Mouse (Mus musculus): ENCODE measurements around the gene Rgl3. TPM values are rescaled to one million over a fixed set of nuclear protein-coding genes. Genes with fewer than 3 reads are reported as not detected.

The Rgl3 gene
- total and polyA plus RNA-seq, 2 experiments from 2014 or later = 1.1 to 2.8 TPM

- 82% methylated on average over 4 of the region's 4 CpGs for WGBS
These were observed 50.9 kb downstream of the Rgl3 start for GRCm38 (mm10) chr9:21938234-21938855.

GRCm38 (mm10) chr9:21937711-21938175, 51.5 kb downstream of the Rgl3 start:
- no peaks in the 10 kb centered on the region for H3K27me3 ChIP-seq (ENCODE audit: insufficient read depth, low read length)
- H3K36me3 ChIP-seq (ENCODE audit: insufficient read depth, low read length) = peaks cover 18% of the 10 kb centered on the region
- H3K9me3 ChIP-seq (ENCODE audit: low read length) = no peaks in the 10 kb centered on the region
- TF ChIP-seq CTCF (IDR thresholded peaks at IDR 0.05) = no peak
- H3K4me3 ChIP-seq (ENCODE audit: low read depth, low read length) = peak overlapping the region; percentile 75
- DNase-seq (ENCODE audit: low spot score) (peak; percentile 17), ATAC-seq (ENCODE audit: low FRiP score) (peak; percentile 20; the same call in 1 of the 2 replicates)
- 48% methylated on average over 4 of the region's 4 CpGs for WGBS
- peak overlapping the region; percentile 65 for H3K4me2 ChIP-seq (ENCODE audit: low read depth, low read length, poor library complexity, severe bottlenecking)
- H3K4me1 ChIP-seq (ENCODE audit: insufficient read depth, low read length) = peaks cover 6% of the 10 kb centered on the region; the same call in 1 of the 2 replicates
- peak overlapping the region; percentile 94 for H3K9ac ChIP-seq (replicated peaks; ENCODE audit: low read length, poor library complexity, severe bottlenecking)
- peak overlapping the region; percentile 87; the same call in 1 of the 2 replicates for H3K27ac ChIP-seq (ENCODE audit: low read depth, low read length)

More at GRCm38 (mm10) chr9:21938234-21938855, 50.9 kb downstream of the Rgl3 start:
- 0 out of 2 replicates have a peak overlapping the region, but pooled peaks have one; percentile 94 for H3K9ac ChIP-seq (replicated peaks; ENCODE audit: low read length, poor library complexity, severe bottlenecking)
- peaks cover 18% of the 10 kb centered on the region for H3K36me3 ChIP-seq (ENCODE audit: insufficient read depth, low read length)
- ATAC-seq (ENCODE audit: low FRiP score) = no peak
- 0 out of 2 replicates have a peak overlapping the region, but pooled peaks have one; percentile 87 for H3K27ac ChIP-seq (ENCODE audit: low read depth, low read length)
- peak overlapping the region; percentile 65 for H3K4me2 ChIP-seq (ENCODE audit: low read depth, low read length, poor library complexity, severe bottlenecking)
- DNase-seq (ENCODE audit: low spot score) = no peak
- no peaks in the 10 kb centered on the region for H3K27me3 ChIP-seq (ENCODE audit: insufficient read depth, low read length)
- no peaks in the 10 kb centered on the region for H3K9me3 ChIP-seq (ENCODE audit: low read length)
- H3K4me3 ChIP-seq (ENCODE audit: low read depth, low read length) = peak overlapping the region; percentile 75
- no peak for TF ChIP-seq CTCF (IDR thresholded peaks at IDR 0.05)
- H3K4me1 ChIP-seq (ENCODE audit: insufficient read depth, low read length) = peaks cover 6% of the 10 kb centered on the region; the same call in 1 of the 2 replicates

- Histone ChIP-seq H3K27ac (ENCODE audit: low read depth, low read length) (peak within 1 kb of the TSS; percentile 87), H3K4me3 (ENCODE audit: low read depth, low read length) (peak within 1 kb of the TSS; percentile 75), H3K4me1 (ENCODE audit: insufficient read depth, low read length) (peaks cover 6% of the 10 kb centered on the region; the same call in 1 of the 2 replicates), H3K27me3 (ENCODE audit: insufficient read depth, low read length) (no peaks in the 10 kb centered on the region), H3K9ac (replicated peaks; ENCODE audit: low read length, poor library complexity, severe bottlenecking) (peak within 1 kb of the TSS; percentile 94), H3K9me3 (ENCODE audit: low read length) (no peaks in the 10 kb centered on the region), H3K36me3 (ENCODE audit: insufficient read depth, low read length) (peaks cover 18% of the 10 kb centered on the region), H3K4me2 (ENCODE audit: low read depth, low read length, poor library complexity, severe bottlenecking) (peak within 1 kb of the TSS; percentile 65)
- TF ChIP-seq CTCF (IDR thresholded peaks at IDR 0.05) = peak; percentile 17; the same call in 1 of the 2 replicates
- peak; percentile 99 for DNase-seq (ENCODE audit: low spot score)
- ATAC-seq (ENCODE audit: low FRiP score) = peak; percentile 92
- WGBS = 2% methylated on average over 41 of the region's 43 CpGs
These were observed 52.3 kb downstream of the Rgl3 start, which contains the start of gene Plppr2 for GRCm38 (mm10) chr9:21936692-21937570. Gene Plppr2, plus strand, starts transcription at chr9:21937033.

- WGBS = 86% methylated on average over 7 of the region's 7 CpGs
- ATAC-seq (ENCODE audit: low FRiP score) = no peak
- Histone ChIP-seq H3K9me3 (ENCODE audit: low read length) (no peaks in the 10 kb centered on the region), H3K27ac (ENCODE audit: low read depth, low read length) (peak overlapping the region; percentile 87; the same call in 1 of the 2 replicates), H3K36me3 (ENCODE audit: insufficient read depth, low read length) (peaks cover 8% of the 10 kb centered on the region), H3K4me3 (ENCODE audit: low read depth, low read length) (peak overlapping the region; percentile 75; the same call in 1 of the 2 replicates), H3K27me3 (ENCODE audit: insufficient read depth, low read length) (no peaks in the 10 kb centered on the region), H3K4me1 (ENCODE audit: insufficient read depth, low read length) (peaks cover 6% of the 10 kb centered on the region; the same call in 1 of the 2 replicates), H3K9ac (replicated peaks; ENCODE audit: low read length, poor library complexity, severe bottlenecking) (0 out of 2 replicates have a peak overlapping the region, but pooled peaks have one; percentile 94), H3K4me2 (ENCODE audit: low read depth, low read length, poor library complexity, severe bottlenecking) (no peak overlapping the region)
- TF ChIP-seq CTCF (IDR thresholded peaks at IDR 0.05) = no peak
- DNase-seq (ENCODE audit: low spot score) = no peak
These were observed 53.6 kb downstream of the Rgl3 start for GRCm38 (mm10) chr9:21935466-21936131.

GRCm38 (mm10) chr9:21934021-21934420, 55.2 kb downstream of the Rgl3 start:
- 89% methylated on average over 12 of the region's 12 CpGs for WGBS
- ATAC-seq (ENCODE audit: low FRiP score) = no peak
- no peak for TF ChIP-seq CTCF (IDR thresholded peaks at IDR 0.05)

More at GRCm38 (mm10) chr9:21934021-21934420, 55.2 kb downstream of the Rgl3 start:
- H3K4me2 ChIP-seq (ENCODE audit: low read depth, low read length, poor library complexity, severe bottlenecking) = no peak overlapping the region
- no peak overlapping the region for H3K27ac ChIP-seq (ENCODE audit: low read depth, low read length)
- DNase-seq (ENCODE audit: low spot score) = no peak
- no peak overlapping the region for H3K4me3 ChIP-seq (ENCODE audit: low read depth, low read length)
- H3K27me3 ChIP-seq (ENCODE audit: insufficient read depth, low read length) = no peaks in the 10 kb centered on the region
- no peaks in the 10 kb centered on the region for H3K9me3 ChIP-seq (ENCODE audit: low read length)
- H3K9ac ChIP-seq (replicated peaks; ENCODE audit: low read length, poor library complexity, severe bottlenecking) = no peak overlapping the region
- peaks cover 6% of the 10 kb centered on the region; the same call in 1 of the 2 replicates for H3K4me1 ChIP-seq (ENCODE audit: insufficient read depth, low read length)
- H3K36me3 ChIP-seq (ENCODE audit: insufficient read depth, low read length) = no peaks in the 10 kb centered on the region
